Mouse (Mus musculus): ENCODE data around the gene Dffa. TPM values are rescaled to one million over a fixed set of nuclear protein-coding genes. Genes with fewer than 3 reads are reported as not detected.

Gene Dffa
- polyA plus RNA-seq, 1 experiment from 2014 or later = 30.5 TPM

GRCm38 (mm10) chr4:149066672-149067551, 37.0 kb upstream of the Dffa start:
- Histone ChIP-seq H3K9ac (no peak overlapping the region), H3K27ac (no peak overlapping the region), H3K4me2 (no peak overlapping the region), H3K36me3 (peaks cover 17% of the 10 kb centered on the region), H3K9me3 (no peaks in the 10 kb centered on the region), H3K4me3 (no peak overlapping the region), H3K27me3 (no peaks in the 10 kb centered on the region; the same call in 1 of the 2 replicates), H3K4me1 (peaks cover 37% of the 10 kb centered on the region)
- no peak for ATAC-seq (ENCODE audit: insufficient number of reproducible peaks, insufficient read depth, low FRiP score, low TSS enrichment, low read depth)
- 70% methylated on average over 22 of the region's 22 CpGs for WGBS

GRCm38 (mm10) chr4:149075073-149075472, 28.9 kb upstream of the Dffa start:
- Histone ChIP-seq H3K9me3 (no peaks in the 10 kb centered on the region), H3K36me3 (peaks cover 30% of the 10 kb centered on the region), H3K9ac (no peak overlapping the region), H3K4me3 (no peak overlapping the region), H3K27me3 (no peaks in the 10 kb centered on the region), H3K4me1 (peaks cover 16% of the 10 kb centered on the region), H3K27ac (no peak overlapping the region), H3K4me2 (no peak overlapping the region)
- no peak for ATAC-seq (ENCODE audit: insufficient number of reproducible peaks, insufficient read depth, low FRiP score, low TSS enrichment, low read depth)
- 87% methylated on average over 13 of the region's 13 CpGs for WGBS

GRCm38 (mm10) chr4:149075871-149076575, 27.9 kb upstream of the Dffa start:
- Histone ChIP-seq H3K27me3 (no peaks in the 10 kb centered on the region), H3K4me3 (no peak overlapping the region), H3K4me1 (peaks cover 8% of the 10 kb centered on the region), H3K9ac (no peak overlapping the region), H3K4me2 (no peak overlapping the region), H3K27ac (no peak overlapping the region), H3K9me3 (no peaks in the 10 kb centered on the region), H3K36me3 (peaks cover 33% of the 10 kb centered on the region)
- WGBS = 23% methylated on average over 10 of the region's 10 CpGs
- ATAC-seq (ENCODE audit: insufficient number of reproducible peaks, insufficient read depth, low FRiP score, low TSS enrichment, low read depth) = no peak

- Histone ChIP-seq H3K4me3 (no peak overlapping the region), H3K4me2 (no peak overlapping the region), H3K36me3 (peaks cover 17% of the 10 kb centered on the region), H3K9ac (no peak overlapping the region), H3K9me3 (no peaks in the 10 kb centered on the region), H3K4me1 (peaks cover 20% of the 10 kb centered on the region), H3K27me3 (no peaks in the 10 kb centered on the region), H3K27ac (no peak overlapping the region)
- 57% methylated on average over 4 of the region's 4 CpGs for WGBS
- ATAC-seq (ENCODE audit: insufficient number of reproducible peaks, insufficient read depth, low FRiP score, low TSS enrichment, low read depth) = no peak
These were observed 25.7 kb upstream of the Dffa start for GRCm38 (mm10) chr4:149078261-149078660.

GRCm38 (mm10) chr4:149079629-149080028, 24.3 kb upstream of the Dffa start:
- 76% methylated on average over 6 of the region's 6 CpGs for WGBS
- Histone ChIP-seq H3K27me3 (no peaks in the 10 kb centered on the region), H3K27ac (no peak overlapping the region), H3K36me3 (peaks cover 14% of the 10 kb centered on the region), H3K4me2 (no peak overlapping the region), H3K9me3 (no peaks in the 10 kb centered on the region), H3K4me3 (no peak overlapping the region), H3K9ac (no peak overlapping the region), H3K4me1 (peaks cover 15% of the 10 kb centered on the region)
- no peak for ATAC-seq (ENCODE audit: insufficient number of reproducible peaks, insufficient read depth, low FRiP score, low TSS enrichment, low read depth)

- Histone ChIP-seq H3K9me3 (no peaks in the 10 kb centered on the region), H3K9ac (no peak overlapping the region), H3K4me1 (peaks cover 15% of the 10 kb centered on the region), H3K36me3 (peaks cover 9% of the 10 kb centered on the region), H3K4me3 (no peak overlapping the region), H3K27ac (no peak overlapping the region), H3K27me3 (no peaks in the 10 kb centered on the region), H3K4me2 (no peak overlapping the region)
- ATAC-seq (ENCODE audit: insufficient number of reproducible peaks, insufficient read depth, low FRiP score, low TSS enrichment, low read depth) = no peak
- WGBS = 87% methylated on average over 8 of the region's 8 CpGs
These were observed 23.8 kb upstream of the Dffa start for GRCm38 (mm10) chr4:149080111-149080510.

- no peak for ATAC-seq (ENCODE audit: insufficient number of reproducible peaks, insufficient read depth, low FRiP score, low TSS enrichment, low read depth)
- H3K27me3 ChIP-seq = no peaks in the 10 kb centered on the region
- H3K9me3 ChIP-seq = no peaks in the 10 kb centered on the region
- 81% methylated on average over 17 of the region's 17 CpGs for WGBS
- no peak overlapping the region for H3K4me2 ChIP-seq
- H3K27ac ChIP-seq = no peak overlapping the region
- H3K4me1 ChIP-seq = peaks cover 12% of the 10 kb centered on the region
- peaks cover 2% of the 10 kb centered on the region; the same call in 1 of the 2 replicates for H3K36me3 ChIP-seq
- 0 out of 2 replicates have a peak overlapping the region, but pooled peaks have one; percentile 32 for H3K9ac ChIP-seq
- H3K4me3 ChIP-seq = no peak overlapping the region
These were observed 22.4 kb upstream of the Dffa start for GRCm38 (mm10) chr4:149081528-149081927.

GRCm38 (mm10) chr4:149085381-149085780, 18.6 kb upstream of the Dffa start:
- WGBS = 85% methylated on average over 5 of the region's 5 CpGs
- no peak overlapping the region for H3K27ac ChIP-seq
- H3K4me1 ChIP-seq = peaks cover 12% of the 10 kb centered on the region
- no peak overlapping the region for H3K4me3 ChIP-seq
- H3K27me3 ChIP-seq = no peaks in the 10 kb centered on the region
- ATAC-seq (ENCODE audit: insufficient number of reproducible peaks, insufficient read depth, low FRiP score, low TSS enrichment, low read depth) = no peak
- H3K36me3 ChIP-seq = no peaks in the 10 kb centered on the region
- no peak overlapping the region for H3K9ac ChIP-seq
- no peaks in the 10 kb centered on the region for H3K9me3 ChIP-seq
- no peak overlapping the region for H3K4me2 ChIP-seq

- 85% methylated on average over 8 of the region's 8 CpGs for WGBS
- Histone ChIP-seq H3K4me2 (no peak overlapping the region), H3K4me3 (no peak overlapping the region), H3K27me3 (no peaks in the 10 kb centered on the region), H3K9me3 (no peaks in the 10 kb centered on the region), H3K27ac (no peak overlapping the region), H3K36me3 (peaks cover 22% of the 10 kb centered on the region), H3K9ac (no peak overlapping the region), H3K4me1 (no peaks in the 10 kb centered on the region)
- ATAC-seq (ENCODE audit: insufficient number of reproducible peaks, insufficient read depth, low FRiP score, low TSS enrichment, low read depth) = no peak
These were observed 12.6 kb upstream of the Dffa start for GRCm38 (mm10) chr4:149091364-149091763.

- peaks cover 11% of the 10 kb centered on the region; the same call in 1 of the 2 replicates for H3K36me3 ChIP-seq
- H3K4me1 ChIP-seq = peaks cover 13% of the 10 kb centered on the region
- H3K27ac ChIP-seq = no peak overlapping the region
- no peak for ATAC-seq (ENCODE audit: insufficient number of reproducible peaks, insufficient read depth, low FRiP score, low TSS enrichment, low read depth)
- no peaks in the 10 kb centered on the region for H3K9me3 ChIP-seq
- peak overlapping the region; percentile 90; the same call in 1 of the 2 replicates for H3K9ac ChIP-seq
- WGBS = 69% methylated on average over 3 of the region's 3 CpGs
- no peaks in the 10 kb centered on the region for H3K27me3 ChIP-seq
- peak overlapping the region; percentile 93 for H3K4me2 ChIP-seq
- peak overlapping the region; percentile 99; the same call in 1 of the 2 replicates for H3K4me3 ChIP-seq
These were observed 6.0 kb upstream of the Dffa start for GRCm38 (mm10) chr4:149097956-149098355.

- peaks cover 5% of the 10 kb centered on the region; the same call in 1 of the 2 replicates for H3K36me3 ChIP-seq
- ATAC-seq (ENCODE audit: insufficient number of reproducible peaks, insufficient read depth, low FRiP score, low TSS enrichment, low read depth) = no peak
- no peak overlapping the region for H3K27ac ChIP-seq
- peak overlapping the region; percentile 99 for H3K4me3 ChIP-seq
- 13% methylated on average over 11 of the region's 11 CpGs for WGBS
- peak overlapping the region; percentile 90 for H3K9ac ChIP-seq
- H3K27me3 ChIP-seq = no peaks in the 10 kb centered on the region
- H3K9me3 ChIP-seq = no peaks in the 10 kb centered on the region
- peak overlapping the region; percentile 93 for H3K4me2 ChIP-seq
- H3K4me1 ChIP-seq = peaks cover 13% of the 10 kb centered on the region
These were observed 5.4 kb upstream of the Dffa start for GRCm38 (mm10) chr4:149098571-149098970.
